Mouse (Mus musculus) midbrain, embryonic 11.5 days (tissue): ENCODE results near the gene Atp4b. TPM values are rescaled to one million over a fixed set of nuclear protein-coding genes. Genes with fewer than 3 reads are reported as not detected.

ENCODE experiments used
- ATAC-seq: fragments of 200-750 bp; cut with Nextera tagmentation; 2 replicates; pipeline ENCODE4 v1.8.0; 2017; ENCODE audit warnings: moderate TSS enrichment, moderate library complexity; ENCODE audit not compliant: low FRiP score
- DNase-seq: peaks from one replicate; pipeline ENCODE4 v3.0.0; 2015; ENCODE audit warnings: low spot score; ENCODE audit errors: missing footprints
- H3K27ac ChIP-seq: fragments of 300-500 bp; sonication (generic); 2 replicates; pipeline ENCODE4 v1.5.1; 2014; ENCODE audit warnings: low read depth, low read length
- H3K27me3 ChIP-seq: fragments of 300-500 bp; sonication (generic); 2 replicates; pipeline ENCODE4 v1.6.1; 2014; ENCODE audit warnings: mild to moderate bottlenecking, low read length, moderate library complexity, mixed read lengths; ENCODE audit not compliant: control insufficient read depth, insufficient read depth
- H3K36me3 ChIP-seq: fragments of 300-500 bp; sonication (generic); 2 replicates; pipeline ENCODE4 v1.6.1; 2014; ENCODE audit warnings: mild to moderate bottlenecking, low read length, moderate library complexity, mixed read lengths; ENCODE audit not compliant: control insufficient read depth, insufficient read depth
- H3K4me1 ChIP-seq: fragments of 300-500 bp; sonication (generic); 2 replicates; pipeline ENCODE4 v1.6.1; 2014; ENCODE audit warnings: low read length; ENCODE audit not compliant: control insufficient read depth, insufficient read depth
- H3K4me2 ChIP-seq: fragments of 300-500 bp; sonication (generic); 2 replicates; pipeline ENCODE4 v1.6.1; 2014; ENCODE audit warnings: mild to moderate bottlenecking, moderate library complexity
- H3K4me3 ChIP-seq: fragments of 300-500 bp; sonication (generic); 2 replicates; pipeline ENCODE4 v1.5.1; 2014; ENCODE audit warnings: low read depth, low read length
- H3K9ac ChIP-seq: fragments of 300-500 bp; sonication (generic); 2 replicates; pipeline ENCODE4 v1.6.1; 2014; ENCODE audit warnings: low read length
- H3K9me3 ChIP-seq: fragments of 300-500 bp; sonication (generic); 2 replicates; pipeline ENCODE4 v1.6.1; 2016; ENCODE audit warnings: low read length; ENCODE audit not compliant: control insufficient read depth
- WGBS: fragments of 180-500 bp; shearing (Covaris S2); extraction: QIAGEN DNeasy Blood & Tissue Kit; methylation state at CpG from one replicate; pipeline ENCODE4 v1.1.7; 2014; 5-methylcytosine and 5-hydroxymethylcytosine counted together
- polyA plus RNA-seq: library from polyadenylated mRNA; unstranded; fragments of >200 nt; fragmentation: Nextera tagmentation; extraction: Ambion mirVana; gene quantifications from 2 replicates; pipeline ENCODE4 v1.2.1, GENCODE M21; 2014

The Atp4b gene
- polyA plus RNA-seq, 1 experiment from 2014 or later: 0.14 TPM

GRCm38 (mm10) chr8:13427351-13427750 lies 30.7 kb upstream of the Atp4b start:
- no peak overlapping the region for H3K4me2 ChIP-seq
- no peak overlapping the region for H3K4me3 ChIP-seq
- H3K36me3 ChIP-seq: no peaks in the 10 kb centered on the region
- no peaks in the 10 kb centered on the region for H3K27me3 ChIP-seq
- no peaks in the 10 kb centered on the region for H3K4me1 ChIP-seq
- H3K9ac ChIP-seq: no peak overlapping the region
- no peak overlapping the region for H3K27ac ChIP-seq
- ATAC-seq (no peak), DNase-seq (no peak)
- no peaks in the 10 kb centered on the region for H3K9me3 ChIP-seq
- 84% methylated on average over 6 of the region's 6 CpGs for WGBS

GRCm38 (mm10) chr8:13420970-13421369 lies 24.3 kb upstream of the Atp4b start:
- no peaks in the 10 kb centered on the region for H3K4me1 ChIP-seq
- H3K9me3 ChIP-seq: no peaks in the 10 kb centered on the region
- H3K27ac ChIP-seq: no peak overlapping the region
- H3K9ac ChIP-seq: no peak overlapping the region
- no peak overlapping the region for H3K4me3 ChIP-seq
- H3K27me3 ChIP-seq: no peaks in the 10 kb centered on the region
- no peaks in the 10 kb centered on the region for H3K36me3 ChIP-seq
- no peak overlapping the region for H3K4me2 ChIP-seq
- no peak for ATAC-seq
- no peak for DNase-seq
- WGBS: 93% methylated on average over 6 of the region's 6 CpGs

GRCm38 (mm10) chr8:13419111-13419639 lies 22.6 kb upstream of the Atp4b start:
- Histone ChIP-seq H3K36me3 (no peaks in the 10 kb centered on the region), H3K4me2 (no peak overlapping the region), H3K9me3 (no peaks in the 10 kb centered on the region), H3K27ac (no peak overlapping the region), H3K27me3 (no peaks in the 10 kb centered on the region), H3K9ac (no peak overlapping the region), H3K4me1 (no peaks in the 10 kb centered on the region), H3K4me3 (no peak overlapping the region)
- 74% methylated on average over 2 of the region's 2 CpGs for WGBS
- no peak for DNase-seq
- ATAC-seq: no peak

- no peaks in the 10 kb centered on the region for H3K9me3 ChIP-seq
- H3K36me3 ChIP-seq: no peaks in the 10 kb centered on the region
- ATAC-seq: no peak
- H3K27ac ChIP-seq: no peak overlapping the region
- H3K4me2 ChIP-seq: no peak overlapping the region
- WGBS: 81% methylated on average over 10 of the region's 10 CpGs
- H3K9ac ChIP-seq: no peak overlapping the region
- H3K4me3 ChIP-seq: no peak overlapping the region
- no peaks in the 10 kb centered on the region for H3K27me3 ChIP-seq
- DNase-seq: no peak
- H3K4me1 ChIP-seq: no peaks in the 10 kb centered on the region
Measured at GRCm38 (mm10) chr8:13415879-13416278, 19.3 kb upstream of the Atp4b start.

- no peak for DNase-seq
- WGBS: 56% methylated on average over 12 of the region's 12 CpGs
Measured at GRCm38 (mm10) chr8:13413823-13414390, 17.3 kb upstream of the Atp4b start.

GRCm38 (mm10) chr8:13412891-13413558 lies 16.4 kb upstream of the Atp4b start:
- Histone ChIP-seq H3K27me3 (no peaks in the 10 kb centered on the region), H3K9ac (no peak overlapping the region), H3K27ac (no peak overlapping the region), H3K36me3 (no peaks in the 10 kb centered on the region), H3K4me2 (no peak overlapping the region), H3K9me3 (no peaks in the 10 kb centered on the region), H3K4me3 (no peak overlapping the region), H3K4me1 (no peaks in the 10 kb centered on the region)
- ATAC-seq (no peak), DNase-seq (peak; percentile 92)
- WGBS: 68% methylated on average over 13 of the region's 13 CpGs

More at GRCm38 (mm10) chr8:13413823-13414390, 17.3 kb upstream of the Atp4b start:
- Histone ChIP-seq H3K4me1 (no peaks in the 10 kb centered on the region), H3K9me3 (no peaks in the 10 kb centered on the region), H3K9ac (no peak overlapping the region), H3K36me3 (no peaks in the 10 kb centered on the region), H3K4me3 (no peak overlapping the region), H3K4me2 (no peak overlapping the region), H3K27ac (no peak overlapping the region), H3K27me3 (no peaks in the 10 kb centered on the region)
- ATAC-seq: no peak

- DNase-seq (peak; percentile 92), ATAC-seq (no peak)
- no peaks in the 10 kb centered on the region for H3K4me1 ChIP-seq
- H3K9ac ChIP-seq: no peak overlapping the region
- H3K4me3 ChIP-seq: no peak overlapping the region
- no peaks in the 10 kb centered on the region for H3K36me3 ChIP-seq
- no peaks in the 10 kb centered on the region for H3K9me3 ChIP-seq
- no peaks in the 10 kb centered on the region for H3K27me3 ChIP-seq
- no peak overlapping the region for H3K27ac ChIP-seq
- no peak overlapping the region for H3K4me2 ChIP-seq
- WGBS: 32% methylated on average over 6 of the region's 6 CpGs
Measured at GRCm38 (mm10) chr8:13411597-13411996, 15.0 kb upstream of the Atp4b start.

- ATAC-seq: no peak
- no peaks in the 10 kb centered on the region for H3K9me3 ChIP-seq
- WGBS: 77% methylated on average over 5 of the region's 5 CpGs
Measured at GRCm38 (mm10) chr8:13406011-13406410, 9.4 kb upstream of the Atp4b start.

GRCm38 (mm10) chr8:13404666-13405131 lies 8.1 kb upstream of the Atp4b start, which contains the start of gene Grk1:
Gene Grk1, plus strand, starts transcription at chr8:13405081.
- WGBS: 76% methylated on average over 5 of the region's 5 CpGs
- no peaks in the 10 kb centered on the region for H3K4me1 ChIP-seq
- H3K27ac ChIP-seq: no peak within 1 kb of the TSS
- no peaks in the 10 kb centered on the region for H3K36me3 ChIP-seq
- no peak within 1 kb of the TSS for H3K4me2 ChIP-seq
- no peaks in the 10 kb centered on the region for H3K9me3 ChIP-seq
- DNase-seq (no peak), ATAC-seq (no peak)
- no peak within 1 kb of the TSS for H3K9ac ChIP-seq
- H3K27me3 ChIP-seq: no peaks in the 10 kb centered on the region
- no peak within 1 kb of the TSS for H3K4me3 ChIP-seq

More at GRCm38 (mm10) chr8:13406011-13406410, 9.4 kb upstream of the Atp4b start:
- Histone ChIP-seq H3K27ac (no peak overlapping the region), H3K36me3 (no peaks in the 10 kb centered on the region), H3K4me2 (no peak overlapping the region), H3K9ac (no peak overlapping the region), H3K27me3 (no peaks in the 10 kb centered on the region), H3K4me3 (no peak overlapping the region), H3K4me1 (no peaks in the 10 kb centered on the region)
- DNase-seq: no peak
